Mouse (Mus musculus) brain, embryonic 14.5 days (tissue): ENCODE results near the gene Ttyh2. TPM values are rescaled to one million over a fixed set of nuclear protein-coding genes. Genes with fewer than 3 reads are reported as not detected.

Source experiments
- DNase-seq: peaks from one replicate; pipeline ENCODE4 v3.0.0-alpha.2; 2011; ENCODE audit warnings: low read depth
- CTCF ChIP-seq: fragments of 200-500 bp; IDR thresholded peaks from 2 replicates; pipeline ENCODE4 v1.5.1; 2012; ENCODE audit warnings: inconsistent platforms, mild to moderate bottlenecking, moderate library complexity, borderline replicate concordance; ENCODE audit not compliant: insufficient read depth, insufficient read length; ENCODE audit errors: extremely low read depth
- POLR2A ChIP-seq: fragments of 200-500 bp; IDR thresholded peaks from 2 replicates; pipeline ENCODE4 v1.6.1; 2012; ENCODE audit warnings: mild to moderate bottlenecking, inconsistent platforms, borderline replicate concordance; ENCODE audit not compliant: poor library complexity, insufficient read depth, insufficient read length, severe bottlenecking; ENCODE audit errors: extremely low read depth
- polyA plus RNA-seq: library from polyadenylated mRNA; depleted of rRNA; stranded (reverse); fragments of >200 nt; gene quantifications from 2 replicates; pipeline ENCODE4 v1.2.3, GENCODE M21; 2012

Ttyh2 gene
- polyA plus RNA-seq, 1 experiment, result 25.4 TPM

GRCm38 (mm10) chr11:114724787-114725590 lies 49.8 kb downstream of the Ttyh2 start:
- TF ChIP-seq CTCF, result no peak
- no peak for TF ChIP-seq POLR2A
- DNase-seq, result peak; percentile 63

- TF ChIP-seq CTCF (no peak), POLR2A (no peak)
- peak; percentile 91 for DNase-seq
Measured at GRCm38 (mm10) chr11:114726965-114727825, 52.0 kb downstream of the Ttyh2 start, which contains the start of gene Dnaic2. Gene Dnaic2, plus strand, starts transcription at chr11:114727408.

- TF ChIP-seq POLR2A, result no peak
- TF ChIP-seq CTCF, result no peak
- no peak for DNase-seq
Measured at GRCm38 (mm10) chr11:114727826-114728186, 52.6 kb downstream of the Ttyh2 start.

- no peak for TF ChIP-seq POLR2A
- no peak for TF ChIP-seq CTCF
- DNase-seq, result no peak
Measured at GRCm38 (mm10) chr11:114728333-114728732, 53.1 kb downstream of the Ttyh2 start.

- no peak for DNase-seq
- TF ChIP-seq POLR2A (no peak), CTCF (no peak)
Measured at GRCm38 (mm10) chr11:114729832-114730363, 54.7 kb downstream of the Ttyh2 start.

- DNase-seq, result no peak
- TF ChIP-seq CTCF, result no peak
- no peak for TF ChIP-seq POLR2A
Measured at GRCm38 (mm10) chr11:114731711-114732110, 56.5 kb downstream of the Ttyh2 start.

- no peak for DNase-seq
- TF ChIP-seq CTCF (no peak), POLR2A (no peak)
Measured at GRCm38 (mm10) chr11:114732890-114733289, 57.7 kb downstream of the Ttyh2 start.

GRCm38 (mm10) chr11:114736111-114736510 lies 60.9 kb downstream of the Ttyh2 start:
- no peak for DNase-seq
- TF ChIP-seq CTCF (no peak), POLR2A (no peak)

GRCm38 (mm10) chr11:114736913-114737624 lies 61.8 kb downstream of the Ttyh2 start:
- peak; percentile 72 for TF ChIP-seq CTCF
- TF ChIP-seq POLR2A, result no peak

GRCm38 (mm10) chr11:114740598-114740997 lies 65.4 kb downstream of the Ttyh2 start:
- DNase-seq, result peak; percentile 46
- TF ChIP-seq CTCF, result no peak
- no peak for TF ChIP-seq POLR2A

More at GRCm38 (mm10) chr11:114736913-114737624, 61.8 kb downstream of the Ttyh2 start:
- peak; percentile 85 for DNase-seq

GRCm38 (mm10) chr11:114741451-114741850 lies 66.2 kb downstream of the Ttyh2 start:
- peak; percentile 73 for DNase-seq

GRCm38 (mm10) chr11:114745134-114745533 lies 69.9 kb downstream of the Ttyh2 start:
- no peak for TF ChIP-seq POLR2A
- peak; percentile 98 for TF ChIP-seq CTCF
- peak; percentile 92 for DNase-seq

More at GRCm38 (mm10) chr11:114741451-114741850, 66.2 kb downstream of the Ttyh2 start:
- TF ChIP-seq POLR2A (no peak), CTCF (no peak)
